Mouse (Mus musculus): Measurements from ENCODE around the gene Cntnap2. TPM values are rescaled to one million over a fixed set of nuclear protein-coding genes. Genes with fewer than 3 reads are reported as not detected.

The Cntnap2 gene
- polyA plus RNA-seq, 1 experiment from 2014 or later: 1.7 TPM

- Histone ChIP-seq H3K9ac (ENCODE audit: low read depth, low read length) (no peak overlapping the region), H3K27ac (ENCODE audit: low read length) (no peak overlapping the region), H3K27me3 (replicated peaks; ENCODE audit: control insufficient read depth, insufficient read depth, low read length) (no peaks in the 10 kb centered on the region), H3K4me2 (ENCODE audit: low read depth, low read length) (no peak overlapping the region), H3K4me3 (ENCODE audit: low read length) (no peak overlapping the region), H3K4me1 (ENCODE audit: control insufficient read depth, insufficient read depth, low read length) (no peaks in the 10 kb centered on the region), H3K36me3 (ENCODE audit: control insufficient read depth, insufficient read depth, low read length) (no peaks in the 10 kb centered on the region), H3K9me3 (ENCODE audit: control insufficient read depth, low read length) (no peaks in the 10 kb centered on the region)
- ATAC-seq: no peak
- 84% methylated on average over 4 of the region's 4 CpGs for WGBS
Measured at GRCm38 (mm10) chr6:46040671-46041070, 981.5 kb downstream of the Cntnap2 start.

DNA sequence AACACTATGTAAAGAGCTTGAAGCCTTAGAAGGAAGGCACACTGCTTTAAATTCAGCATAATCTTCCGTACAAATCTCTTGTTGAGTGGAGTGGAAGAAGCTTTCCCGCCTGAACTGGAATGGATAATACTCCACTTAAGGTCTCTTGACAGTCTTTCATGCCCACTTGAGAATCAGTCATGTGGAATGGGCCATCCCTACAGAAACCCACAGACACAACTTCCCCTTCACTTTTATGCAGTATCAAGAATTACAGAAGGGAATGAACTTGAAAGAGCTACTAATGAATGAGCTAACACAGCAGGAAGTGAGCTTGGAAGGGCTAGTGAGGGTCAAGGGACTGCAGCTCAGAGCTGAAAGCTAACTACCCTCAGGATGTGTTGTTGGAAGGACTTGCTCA is 1021.1 kb downstream of the Cntnap2 start:
- Histone ChIP-seq H3K9ac (ENCODE audit: low read depth, low read length) (no peak overlapping the region), H3K27me3 (replicated peaks; ENCODE audit: control insufficient read depth, insufficient read depth, low read length) (no peaks in the 10 kb centered on the region), H3K4me1 (ENCODE audit: control insufficient read depth, insufficient read depth, low read length) (no peaks in the 10 kb centered on the region), H3K36me3 (ENCODE audit: control insufficient read depth, insufficient read depth, low read length) (no peaks in the 10 kb centered on the region), H3K4me2 (ENCODE audit: low read depth, low read length) (no peak overlapping the region), H3K9me3 (ENCODE audit: control insufficient read depth, low read length) (no peaks in the 10 kb centered on the region), H3K4me3 (ENCODE audit: low read length) (no peak overlapping the region), H3K27ac (ENCODE audit: low read length) (no peak overlapping the region)
- ATAC-seq: no peak
- 90% methylated on average over 2 of the region's 2 CpGs for WGBS

DNA sequence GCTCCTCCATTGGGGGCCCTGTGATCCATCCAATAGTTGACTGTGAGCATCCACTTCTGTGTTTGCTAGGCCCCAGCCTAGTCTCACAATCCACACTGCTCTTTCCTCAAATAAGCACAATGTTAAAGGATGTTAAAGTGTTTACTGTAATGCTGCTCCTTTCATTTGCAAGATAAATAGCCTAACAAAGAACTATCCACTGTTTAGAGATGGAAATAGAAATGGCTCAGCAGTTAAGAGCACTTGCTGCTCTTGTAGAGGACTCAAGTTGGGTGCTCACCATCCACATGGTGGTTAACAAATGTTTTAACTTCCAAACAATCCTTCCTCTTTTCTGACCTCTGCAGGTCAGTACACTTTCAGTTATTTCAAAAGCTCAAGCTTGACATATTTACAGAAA is 1022.3 kb downstream of the Cntnap2 start:
- no peak for ATAC-seq
- H3K27ac ChIP-seq (ENCODE audit: low read length): no peak overlapping the region
- no peaks in the 10 kb centered on the region for H3K27me3 ChIP-seq (replicated peaks; ENCODE audit: control insufficient read depth, insufficient read depth, low read length)
- no peaks in the 10 kb centered on the region for H3K36me3 ChIP-seq (ENCODE audit: control insufficient read depth, insufficient read depth, low read length)
- no peak overlapping the region for H3K4me3 ChIP-seq (ENCODE audit: low read length)
- H3K9me3 ChIP-seq (ENCODE audit: control insufficient read depth, low read length): no peaks in the 10 kb centered on the region
- H3K9ac ChIP-seq (ENCODE audit: low read depth, low read length): no peak overlapping the region
- no peaks in the 10 kb centered on the region for H3K4me1 ChIP-seq (ENCODE audit: control insufficient read depth, insufficient read depth, low read length)
- no peak overlapping the region for H3K4me2 ChIP-seq (ENCODE audit: low read depth, low read length)

- Histone ChIP-seq H3K36me3 (ENCODE audit: control insufficient read depth, insufficient read depth, low read length) (no peaks in the 10 kb centered on the region), H3K9me3 (ENCODE audit: control insufficient read depth, low read length) (no peaks in the 10 kb centered on the region), H3K9ac (ENCODE audit: low read depth, low read length) (no peak overlapping the region), H3K27ac (ENCODE audit: low read length) (no peak overlapping the region), H3K4me1 (ENCODE audit: control insufficient read depth, insufficient read depth, low read length) (no peaks in the 10 kb centered on the region), H3K4me3 (ENCODE audit: low read length) (no peak overlapping the region), H3K27me3 (replicated peaks; ENCODE audit: control insufficient read depth, insufficient read depth, low read length) (no peaks in the 10 kb centered on the region), H3K4me2 (ENCODE audit: low read depth, low read length) (no peak overlapping the region)
- WGBS: 85% methylated on average over 1 of the region's 1 CpGs
- no peak for ATAC-seq
Measured at GRCm38 (mm10) chr6:46143189-46143841, 1084.2 kb downstream of the Cntnap2 start.

- H3K27ac ChIP-seq (ENCODE audit: low read length): no peak overlapping the region
- H3K9ac ChIP-seq (ENCODE audit: low read depth, low read length): no peak overlapping the region
- no peaks in the 10 kb centered on the region for H3K4me1 ChIP-seq (ENCODE audit: control insufficient read depth, insufficient read depth, low read length)
- no peaks in the 10 kb centered on the region for H3K36me3 ChIP-seq (ENCODE audit: control insufficient read depth, insufficient read depth, low read length)
- no peaks in the 10 kb centered on the region for H3K27me3 ChIP-seq (replicated peaks; ENCODE audit: control insufficient read depth, insufficient read depth, low read length)
- 72% methylated on average over 1 of the region's 1 CpGs for WGBS
- H3K4me3 ChIP-seq (ENCODE audit: low read length): no peak overlapping the region
- H3K4me2 ChIP-seq (ENCODE audit: low read depth, low read length): no peak overlapping the region
- H3K9me3 ChIP-seq (ENCODE audit: control insufficient read depth, low read length): no peaks in the 10 kb centered on the region
- no peak for ATAC-seq
Measured at GRCm38 (mm10) chr6:46166837-46167236, 1107.7 kb downstream of the Cntnap2 start.

DNA sequence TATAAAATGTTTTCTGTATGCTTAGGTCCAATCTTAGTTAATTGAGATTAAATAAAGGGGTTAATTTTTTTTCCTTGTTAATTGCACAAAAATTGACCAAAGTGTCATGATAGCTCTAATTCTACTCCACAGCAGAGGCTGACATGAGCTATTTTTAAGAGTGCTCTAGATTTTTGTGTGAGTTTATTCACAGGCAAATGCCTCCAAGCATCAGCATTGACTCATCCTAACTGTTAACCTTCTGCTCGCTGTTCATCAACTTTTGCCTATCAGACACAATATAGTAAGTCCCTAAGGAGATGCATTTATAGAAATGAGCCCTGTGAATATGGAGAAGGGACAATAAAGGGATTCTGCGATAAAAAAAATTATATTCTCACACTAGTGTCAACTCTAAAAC is 1138.1 kb downstream of the Cntnap2 start:
- Histone ChIP-seq H3K9me3 (ENCODE audit: control insufficient read depth, low read length) (no peaks in the 10 kb centered on the region), H3K27ac (ENCODE audit: low read length) (no peak overlapping the region), H3K27me3 (replicated peaks; ENCODE audit: control insufficient read depth, insufficient read depth, low read length) (no peaks in the 10 kb centered on the region), H3K9ac (ENCODE audit: low read depth, low read length) (no peak overlapping the region), H3K36me3 (ENCODE audit: control insufficient read depth, insufficient read depth, low read length) (no peaks in the 10 kb centered on the region), H3K4me3 (ENCODE audit: low read length) (no peak overlapping the region), H3K4me1 (ENCODE audit: control insufficient read depth, insufficient read depth, low read length) (no peaks in the 10 kb centered on the region), H3K4me2 (ENCODE audit: low read depth, low read length) (no peak overlapping the region)
- WGBS: 88% methylated on average over 2 of the region's 2 CpGs
- ATAC-seq: no peak

DNA sequence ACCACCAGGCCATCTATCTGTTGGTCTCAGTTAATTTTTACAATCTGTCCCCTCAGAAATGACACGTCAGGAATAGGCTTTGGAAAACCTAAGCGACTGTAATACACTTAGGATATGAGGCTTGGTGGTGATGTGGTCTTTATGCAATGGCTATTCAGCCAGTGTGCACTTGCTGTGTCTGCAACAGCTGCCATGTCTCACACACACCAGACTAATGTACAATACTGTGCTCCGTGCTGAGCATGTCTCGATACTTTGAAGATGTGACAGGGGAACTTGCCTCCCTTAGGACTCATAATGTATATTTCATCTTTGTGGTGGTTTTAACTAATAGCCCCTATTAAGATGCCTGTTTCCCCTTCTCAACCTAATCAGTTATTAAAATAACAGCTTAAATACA is 1142.7 kb downstream of the Cntnap2 start:
- ATAC-seq: no peak

GRCm38 (mm10) chr6:46205531-46205930 is 1146.4 kb downstream of the Cntnap2 start:
- no peak for ATAC-seq
- WGBS: 79% methylated on average over 2 of the region's 2 CpGs
- Histone ChIP-seq H3K4me3 (ENCODE audit: low read length) (no peak overlapping the region), H3K4me1 (ENCODE audit: control insufficient read depth, insufficient read depth, low read length) (no peaks in the 10 kb centered on the region), H3K36me3 (ENCODE audit: control insufficient read depth, insufficient read depth, low read length) (no peaks in the 10 kb centered on the region), H3K4me2 (ENCODE audit: low read depth, low read length) (no peak overlapping the region), H3K9ac (ENCODE audit: low read depth, low read length) (no peak overlapping the region), H3K27me3 (replicated peaks; ENCODE audit: control insufficient read depth, insufficient read depth, low read length) (no peaks in the 10 kb centered on the region), H3K27ac (ENCODE audit: low read length) (no peak overlapping the region), H3K9me3 (ENCODE audit: control insufficient read depth, low read length) (no peaks in the 10 kb centered on the region)

More for the DNA sequence above, 1142.7 kb downstream of the Cntnap2 start:
- no peak overlapping the region for H3K9ac ChIP-seq (ENCODE audit: low read depth, low read length)
- no peaks in the 10 kb centered on the region for H3K36me3 ChIP-seq (ENCODE audit: control insufficient read depth, insufficient read depth, low read length)
- H3K4me2 ChIP-seq (ENCODE audit: low read depth, low read length): no peak overlapping the region
- H3K4me1 ChIP-seq (ENCODE audit: control insufficient read depth, insufficient read depth, low read length): no peaks in the 10 kb centered on the region
- H3K4me3 ChIP-seq (ENCODE audit: low read length): no peak overlapping the region
- 81% methylated on average over 4 of the region's 4 CpGs for WGBS
- H3K27me3 ChIP-seq (replicated peaks; ENCODE audit: control insufficient read depth, insufficient read depth, low read length): no peaks in the 10 kb centered on the region
- no peak overlapping the region for H3K27ac ChIP-seq (ENCODE audit: low read length)
- H3K9me3 ChIP-seq (ENCODE audit: control insufficient read depth, low read length): no peaks in the 10 kb centered on the region

GRCm38 (mm10) chr6:46232889-46233288 is 1173.7 kb downstream of the Cntnap2 start:
- 64% methylated on average over 1 of the region's 1 CpGs for WGBS
- Histone ChIP-seq H3K9me3 (ENCODE audit: control insufficient read depth, low read length) (no peaks in the 10 kb centered on the region), H3K4me2 (ENCODE audit: low read depth, low read length) (no peak overlapping the region), H3K36me3 (ENCODE audit: control insufficient read depth, insufficient read depth, low read length) (no peaks in the 10 kb centered on the region), H3K4me3 (ENCODE audit: low read length) (no peak overlapping the region), H3K27ac (ENCODE audit: low read length) (no peak overlapping the region), H3K9ac (ENCODE audit: low read depth, low read length) (no peak overlapping the region), H3K4me1 (ENCODE audit: control insufficient read depth, insufficient read depth, low read length) (no peaks in the 10 kb centered on the region), H3K27me3 (replicated peaks; ENCODE audit: control insufficient read depth, insufficient read depth, low read length) (no peaks in the 10 kb centered on the region)
- ATAC-seq: peak; percentile 48; the same call in 1 of the 2 replicates

GRCm38 (mm10) chr6:46240349-46240748 is 1181.2 kb downstream of the Cntnap2 start:
- no peak overlapping the region for H3K4me2 ChIP-seq (ENCODE audit: low read depth, low read length)
- no peaks in the 10 kb centered on the region for H3K36me3 ChIP-seq (ENCODE audit: control insufficient read depth, insufficient read depth, low read length)
- H3K4me1 ChIP-seq (ENCODE audit: control insufficient read depth, insufficient read depth, low read length): no peaks in the 10 kb centered on the region
- no peak overlapping the region for H3K4me3 ChIP-seq (ENCODE audit: low read length)
- H3K27ac ChIP-seq (ENCODE audit: low read length): no peak overlapping the region
- H3K27me3 ChIP-seq (replicated peaks; ENCODE audit: control insufficient read depth, insufficient read depth, low read length): no peaks in the 10 kb centered on the region
- no peaks in the 10 kb centered on the region for H3K9me3 ChIP-seq (ENCODE audit: control insufficient read depth, low read length)
- 51% methylated on average over 2 of the region's 2 CpGs for WGBS
- H3K9ac ChIP-seq (ENCODE audit: low read depth, low read length): no peak overlapping the region
- no peak for ATAC-seq

All from intestine, embryonic 16.5 days (tissue).